In genomic region chr9:70130786-70131185, GRCm38 (mm10) we compare ENCODE assay signal across 12 mouse cellular contexts.
"Had no signal": no experiment of that assay in that cellular context is flagged by ENCODE, and none has a peak within 500 bp of the region (broad histone marks: within the 10 kb centered on the region; RNA-seq: fewer than 3 reads in every experiment).

No protein-coding gene starts in this region.

- DNase-seq: gastrocnemius, postnatal 14 days; gastrocnemius, postnatal 36 days; heart, adult 11 months; heart, postnatal 10 days; heart, postnatal 4 days; kidney, adult 18-20 months; kidney, adult 8-10 months; kidney, postnatal 10 days; kidney, postnatal 25 days; kidney, postnatal 4 days; liver; liver, embryonic 13.5 days had no signal
